Mouse (Mus musculus) spleen, adult 2 months (tissue): ENCODE measurements around the gene Eef1a2.
A peak's percentile ranks its signal among the peaks of the same experiment; 100 is the strongest.

ENCODE experiments used
- CTCF ChIP-seq: fragments of 200-500 bp; IDR thresholded peaks from 2 replicates; pipeline ENCODE4 v1.5.1; 2011; ENCODE audit warnings: mild to moderate bottlenecking, inconsistent platforms; ENCODE audit not compliant: insufficient read depth, insufficient read length, insufficient replicate concordance; ENCODE audit errors: extremely low read depth
- POLR2A ChIP-seq: fragments of 200-500 bp; IDR thresholded peaks from 2 replicates; pipeline ENCODE4 v1.6.1; 2011; ENCODE audit warnings: low read depth, low read length, inconsistent platforms

- TF ChIP-seq CTCF, result peak; percentile 24; the same call in 1 of the 2 replicates
- no peak for TF ChIP-seq POLR2A
Measured at GRCm38 (mm10) chr2:181153837-181154236, 3.0 kb downstream of the Eef1a2 start.
